8 mouse cellular contexts compared by ENCODE assay signal in genomic region chr7:97845546-97845945, GRCm38 (mm10). TPM values are rescaled to one million over a fixed set of nuclear protein-coding genes. Genes with fewer than 3 reads are reported as not detected.
DNase-seq lines count a peak whose midpoint lies in the region; ATAC-seq lines count a peak whose summit lies in the region.
"Had no signal": no experiment of that assay in that cellular context is flagged by ENCODE, and none has a peak within 500 bp of the region (broad histone marks: within the 10 kb centered on the region; RNA-seq: fewer than 3 reads in every experiment).

No protein-coding gene starts in this region.

- ATAC-seq in erythroid progenitor cell, adult 5-6 weeks (replicated peaks; ENCODE audit: low FRiP score, poor library complexity, severe bottlenecking) = no peak

- peak; percentile 11 to 43 for DNase-seq in lung, adult 18-20 months
- DNase-seq in lung, postnatal 14 days = no peak
- peak; percentile 23 for DNase-seq in adipocyte (ENCODE audit: low spot score)
- peak; percentile 54 for DNase-seq in cerebellum, adult 11 months
- DNase-seq in kidney, postnatal 25 days = peak; percentile 62 to 66
- DNase-seq in right cerebral cortex, adult 18-20 months = no peak
- DNase-seq: thymus, postnatal 25 days had no signal

RNA-seq across cellular contexts. Expression of gene Pak1, which starts 57.2 kb away (rescaled TPM):
- total RNA-seq in erythroid progenitor cell, adult 5-6 weeks (2015; ENCODE audit: low replicate concordance) = 5.0 and 16.2 TPM in 2 replicates
- 3.6 and 6.6 TPM in 2 replicates for total RNA-seq in erythroid progenitor cell, adult 5-6 weeks (2017; ENCODE audit: low replicate concordance)

Comparison
In these comparisons a context has a peak if more than half of its experiments do, and no peak if none do; other contexts are left out.
1. DNase-seq: peak in lung, adult 18-20 months (2 of 2), adipocyte (single experiment), cerebellum, adult 11 months (single experiment) and kidney, postnatal 25 days (2 of 2); none in lung, postnatal 14 days (single experiment) and right cerebral cortex, adult 18-20 months (single experiment).